Mouse (Mus musculus): ENCODE data around the gene Shank1. TPM values are rescaled to one million over a fixed set of nuclear protein-coding genes. Genes with fewer than 3 reads are reported as not detected.

Shank1 gene
- total RNA-seq, 2 experiments from 2014 or later: 647 to 698 TPM

DNA sequence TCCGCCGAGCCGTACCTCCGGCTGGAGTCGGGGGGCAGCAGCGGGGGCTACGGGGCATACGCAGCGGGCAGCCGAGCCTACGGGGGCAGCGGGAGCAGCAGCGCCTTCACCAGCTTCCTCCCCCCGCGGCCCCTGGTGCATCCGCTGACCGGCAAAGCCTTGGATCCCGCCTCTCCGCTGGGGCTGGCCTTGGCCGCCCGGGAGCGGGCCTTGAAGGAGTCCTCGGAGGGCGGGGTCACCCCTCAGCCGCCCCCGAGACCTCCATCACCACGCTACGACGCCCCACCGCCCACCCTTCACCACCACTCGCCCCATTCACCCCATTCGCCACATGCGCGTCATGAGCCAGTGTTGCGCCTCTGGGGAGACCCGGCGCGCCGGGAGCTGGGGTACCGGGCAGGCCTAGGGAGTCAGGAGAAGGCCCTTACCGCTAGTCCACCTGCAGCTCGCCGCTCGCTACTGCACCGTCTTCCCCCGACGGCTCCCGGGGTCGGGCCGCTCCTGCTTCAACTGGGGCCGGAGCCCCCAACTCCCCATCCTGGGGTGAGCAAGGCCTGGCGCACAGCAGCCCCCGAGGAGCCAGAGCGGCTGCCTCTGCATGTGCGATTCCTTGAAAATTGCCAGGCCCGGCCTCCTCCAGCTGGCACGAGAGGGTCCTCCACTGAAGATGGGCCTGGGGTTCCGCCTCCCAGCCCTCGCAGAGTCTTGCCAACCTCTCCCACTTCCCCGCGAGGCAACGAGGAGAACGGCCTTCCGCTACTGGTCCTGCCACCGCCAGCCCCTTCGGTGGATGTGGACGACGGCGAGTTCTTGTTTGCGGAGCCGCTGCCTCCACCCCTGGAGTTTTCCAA lies 42.9 kb downstream of the Shank1 start:
- H3K4me3 ChIP-seq: no peak overlapping the region
- TF ChIP-seq CTCF (conservative IDR thresholded peaks at IDR 0.05): 0 out of 2 replicates have a peak, but pooled peaks have one; percentile 4
- peak in 1 of 2 experiments; percentile 21 for DNase-seq (ENCODE audit: low spot score in 2 of 2)
- peak overlapping the region; percentile 75 for H3K27ac ChIP-seq

DNA sequence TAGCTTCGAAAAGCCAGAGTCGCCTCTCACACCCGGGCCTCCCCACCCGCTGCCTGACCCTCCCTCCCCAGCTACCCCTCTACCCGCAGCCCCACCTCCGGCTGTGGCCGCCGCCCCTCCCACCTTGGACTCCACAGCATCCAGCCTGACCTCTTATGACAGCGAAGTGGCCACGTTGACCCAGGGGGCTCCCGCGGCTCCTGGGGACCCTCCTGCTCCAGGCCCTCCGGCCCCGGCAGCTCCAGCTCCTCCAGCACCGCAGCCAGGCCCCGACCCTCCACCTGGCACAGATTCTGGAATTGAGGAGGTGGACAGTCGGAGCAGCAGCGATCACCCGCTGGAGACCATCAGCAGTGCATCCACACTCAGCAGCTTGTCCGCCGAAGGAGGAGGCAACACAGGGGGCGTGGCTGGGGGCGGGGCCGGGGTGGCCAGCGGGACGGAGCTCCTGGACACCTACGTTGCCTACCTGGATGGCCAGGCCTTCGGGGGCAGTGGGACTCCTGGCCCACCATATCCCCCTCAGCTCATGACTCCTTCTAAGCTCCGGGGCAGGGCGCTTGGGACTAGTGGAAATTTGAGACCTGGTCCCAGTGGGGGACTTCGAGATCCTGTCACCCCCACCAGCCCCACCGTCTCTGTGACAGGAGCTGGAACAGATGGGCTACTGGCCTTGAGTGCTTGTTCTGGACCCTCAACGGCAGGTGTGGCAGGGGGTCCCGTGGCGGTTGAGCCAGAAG lies 43.7 kb downstream of the Shank1 start:
- no peak for DNase-seq (ENCODE audit: low spot score in 2 of 2)
- Histone ChIP-seq H3K4me3 (no peak overlapping the region), H3K27ac (peak overlapping the region; percentile 75)
- no peak for TF ChIP-seq CTCF (conservative IDR thresholded peaks at IDR 0.05)

DNA sequence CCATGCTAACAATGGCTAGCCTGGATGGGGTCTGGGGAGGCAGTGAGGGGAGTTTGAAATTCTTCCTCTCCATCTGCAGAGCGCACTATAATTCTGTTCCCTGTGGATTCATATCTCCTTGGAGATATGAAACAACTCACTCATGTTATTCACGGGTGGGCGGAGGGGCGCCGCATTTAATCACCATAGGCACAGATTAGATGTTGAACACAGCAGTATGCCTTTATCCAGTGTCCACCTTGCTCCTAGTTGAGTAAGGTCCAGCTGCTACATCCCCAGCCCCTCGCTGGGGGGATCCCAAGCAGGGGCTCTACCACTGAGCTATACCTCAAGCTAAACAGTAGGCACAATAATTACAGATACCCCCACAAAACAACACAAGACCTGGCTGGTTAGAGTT lies 45.4 kb downstream of the Shank1 start:
- no peak for DNase-seq (ENCODE audit: low spot score in 2 of 2)
- no peak for TF ChIP-seq CTCF (conservative IDR thresholded peaks at IDR 0.05)
- Histone ChIP-seq H3K27ac (peak overlapping the region; percentile 69), H3K4me3 (no peak overlapping the region)

- H3K27ac ChIP-seq: peak overlapping the region; percentile 67; the same call in 1 of the 2 replicates
- no peak for DNase-seq (ENCODE audit: low spot score in 2 of 2)
- H3K4me3 ChIP-seq: no peak overlapping the region
- TF ChIP-seq CTCF (conservative IDR thresholded peaks at IDR 0.05): no peak
These were observed 46.8 kb downstream of the Shank1 start for GRCm38 (mm10) chr7:44356590-44357481.

- TF ChIP-seq CTCF (conservative IDR thresholded peaks at IDR 0.05): no peak
- Histone ChIP-seq H3K27ac (peak overlapping the region; percentile 67; the same call in 1 of the 2 replicates), H3K4me3 (no peak overlapping the region)
These were observed 47.5 kb downstream of the Shank1 start for GRCm38 (mm10) chr7:44357531-44357930.

DNA sequence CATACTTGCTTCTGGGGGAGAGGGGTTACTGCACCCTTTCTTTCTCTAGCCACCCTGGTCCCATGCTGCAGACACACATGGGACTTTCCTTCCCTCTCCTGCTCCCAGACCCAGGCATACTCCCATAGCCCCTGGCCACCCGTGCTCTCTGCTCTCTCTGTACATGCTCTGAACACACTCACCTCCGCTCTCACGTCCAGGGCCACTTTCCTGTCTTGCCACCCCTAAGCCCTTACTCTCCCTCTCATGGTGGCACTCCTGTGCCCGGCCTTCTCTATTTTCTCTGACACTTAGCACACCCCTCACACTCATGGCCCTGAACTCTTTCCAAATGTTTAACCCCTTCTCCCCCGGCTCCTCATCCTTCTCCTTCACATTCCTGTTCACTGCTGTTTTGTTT lies 48.0 kb downstream of the Shank1 start:
- no peak for TF ChIP-seq CTCF (conservative IDR thresholded peaks at IDR 0.05)
- H3K4me3 ChIP-seq: no peak overlapping the region
- DNase-seq (ENCODE audit: low spot score in 2 of 2): no peak
- H3K27ac ChIP-seq: peak overlapping the region; percentile 36; the same call in 1 of the 2 replicates

More at GRCm38 (mm10) chr7:44357531-44357930, 47.5 kb downstream of the Shank1 start:
- DNase-seq (ENCODE audit: low spot score in 2 of 2): no peak

DNA sequence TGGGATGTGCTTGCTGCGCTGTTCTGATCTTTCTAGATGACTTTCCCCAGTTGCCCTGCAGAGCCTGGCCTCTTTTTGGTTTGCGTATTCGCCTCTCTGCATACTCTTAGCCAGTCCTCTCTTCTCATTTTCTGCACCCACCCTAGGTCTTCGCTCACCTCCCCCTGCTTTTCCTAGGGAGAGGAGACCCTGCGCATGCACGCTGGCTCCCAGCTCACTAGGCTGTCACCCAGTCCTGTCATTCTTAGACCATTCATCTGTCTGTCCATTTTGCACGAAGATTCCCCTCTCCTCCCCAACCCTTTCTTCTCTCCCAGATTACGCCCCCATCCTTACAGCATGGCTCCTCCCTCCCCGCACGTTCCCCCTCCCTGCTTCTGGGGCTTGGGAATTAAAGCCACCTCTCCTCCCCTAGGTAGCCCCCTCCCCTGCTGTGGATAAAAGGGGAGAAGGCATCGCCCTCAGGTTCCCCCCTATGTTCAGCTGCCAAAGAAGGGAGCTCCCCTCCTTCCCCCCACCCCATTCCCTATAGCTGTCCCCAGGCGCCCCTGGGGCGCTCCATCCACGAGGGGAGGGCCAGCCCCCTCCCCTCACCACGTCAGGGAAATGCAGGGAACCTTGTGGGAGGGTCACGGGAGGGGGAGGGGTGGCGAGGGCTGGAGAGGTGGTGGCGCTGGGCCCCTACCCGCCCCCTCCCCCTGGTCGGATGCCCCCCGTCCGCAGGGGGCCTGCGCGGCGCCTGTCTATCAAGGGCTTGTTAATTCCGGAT lies 49.0 kb downstream of the Shank1 start:
- TF ChIP-seq CTCF (conservative IDR thresholded peaks at IDR 0.05): no peak
- peak overlapping the region; percentile 66; the same call in 1 of the 2 replicates for H3K4me3 ChIP-seq
- peak overlapping the region; percentile 98 for H3K27ac ChIP-seq
- peak in 1 of 2 experiments; percentile 18 for DNase-seq (ENCODE audit: low spot score in 2 of 2)

DNA sequence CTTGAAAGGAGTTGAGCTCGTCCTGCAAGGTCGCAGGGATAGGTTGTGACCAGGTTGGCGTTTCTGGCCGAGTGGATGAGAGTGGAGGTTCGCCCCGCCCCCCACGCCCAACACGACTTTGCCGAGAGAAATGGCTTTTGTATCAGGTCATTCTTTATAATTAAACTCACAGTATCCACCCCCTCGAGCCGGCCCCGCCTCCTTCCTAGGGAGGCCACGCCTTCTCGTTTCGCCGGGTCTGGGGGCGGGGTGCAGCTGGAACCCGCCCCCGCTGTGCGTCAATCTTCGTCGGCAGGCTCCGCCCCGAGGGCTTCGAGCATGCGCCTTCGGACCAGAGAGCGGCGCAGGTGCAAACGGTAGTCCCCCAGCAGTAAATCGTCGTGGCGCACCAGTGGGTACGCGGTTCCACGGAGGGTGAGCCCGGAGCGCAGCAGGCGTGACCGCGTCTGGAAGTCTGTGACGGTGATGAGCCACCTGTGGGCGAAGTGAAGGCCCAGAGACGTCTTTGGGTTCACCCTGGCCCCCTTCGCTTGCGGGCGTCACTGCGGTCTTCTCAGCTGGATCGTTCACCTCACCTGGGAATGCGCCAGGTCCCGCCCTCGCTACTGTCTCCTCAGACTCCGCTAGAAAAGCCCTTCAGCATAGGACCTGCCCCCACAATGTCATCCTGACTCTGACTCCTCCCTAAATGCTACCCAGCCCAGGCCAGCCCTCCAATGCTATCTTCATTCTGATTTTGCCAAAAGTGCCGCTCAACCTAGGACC lies 50.0 kb downstream of the Shank1 start:
- H3K4me3 ChIP-seq: peak overlapping the region; percentile 66
- peak; percentile 97 for DNase-seq (ENCODE audit: low spot score in 2 of 2)
- H3K27ac ChIP-seq: peak overlapping the region; percentile 98
- TF ChIP-seq CTCF (conservative IDR thresholded peaks at IDR 0.05): no peak

- H3K27ac ChIP-seq: peak overlapping the region; percentile 98
These were observed 50.8 kb downstream of the Shank1 start for GRCm38 (mm10) chr7:44360792-44361301.

GRCm38 (mm10) chr7:44372678-44373077 lies 62.6 kb downstream of the Shank1 start:
- Histone ChIP-seq H3K4me3 (no peak overlapping the region), H3K27ac (no peak overlapping the region)
- TF ChIP-seq CTCF (conservative IDR thresholded peaks at IDR 0.05): no peak
- no peak for DNase-seq (ENCODE audit: low spot score in 2 of 2)

More at GRCm38 (mm10) chr7:44360792-44361301, 50.8 kb downstream of the Shank1 start:
- H3K4me3 ChIP-seq: peak overlapping the region; percentile 66
- peak; percentile 33 for TF ChIP-seq CTCF (conservative IDR thresholded peaks at IDR 0.05)
- DNase-seq (ENCODE audit: low spot score in 2 of 2): peak in 1 of 2 experiments; percentile 36

- peak; percentile 22; the same call in 1 of the 2 replicates for TF ChIP-seq CTCF (conservative IDR thresholded peaks at IDR 0.05)
- H3K27ac ChIP-seq: peak overlapping the region; percentile 98
- DNase-seq (ENCODE audit: low spot score in 2 of 2): no peak
- peak overlapping the region; percentile 73 for H3K4me3 ChIP-seq
These were observed 63.4 kb downstream of the Shank1 start for GRCm38 (mm10) chr7:44373460-44373859.

All from layer of hippocampus, adult 2 months (tissue).